Mouse (Mus musculus) stomach, embryonic 16.5 days (tissue): ENCODE results near the gene 4921524J17Rik. TPM values are rescaled to one million over a fixed set of nuclear protein-coding genes. Genes with fewer than 3 reads are reported as not detected.

Experiments
- ATAC-seq: fragments of 200-750 bp; cut with Nextera tagmentation; 2 replicates; pipeline ENCODE4 v1.8.0; 2017; ENCODE audit warnings: moderate number of reproducible peaks, moderate TSS enrichment; ENCODE audit not compliant: insufficient read depth, low FRiP score
- H3K27ac ChIP-seq: fragments of 300-500 bp; sonication (generic); 2 replicates; pipeline ENCODE4 v1.5.1; 2014; ENCODE audit warnings: low read length
- H3K27me3 ChIP-seq: fragments of 300-500 bp; sonication (generic); 2 replicates; pipeline ENCODE4 v1.6.1; 2014; ENCODE audit warnings: low read length, control low read depth, mixed read lengths; ENCODE audit not compliant: control insufficient read depth, insufficient read depth
- H3K36me3 ChIP-seq: fragments of 300-500 bp; sonication (generic); 2 replicates; pipeline ENCODE4 v1.6.1; 2014; ENCODE audit warnings: low read length; ENCODE audit not compliant: control insufficient read depth, insufficient read depth
- H3K4me1 ChIP-seq: fragments of 300-500 bp; sonication (generic); 2 replicates; pipeline ENCODE4 v1.6.1; 2014; ENCODE audit warnings: low read length, control low read depth, mixed read lengths; ENCODE audit not compliant: control insufficient read depth, insufficient read depth
- H3K4me2 ChIP-seq: fragments of 300-500 bp; sonication (generic); 2 replicates; pipeline ENCODE4 v1.6.1; 2014; ENCODE audit warnings: low read depth, low read length, mixed read lengths
- H3K4me3 ChIP-seq: fragments of 300-500 bp; sonication (generic); replicated peaks from 2 replicates; pipeline ENCODE4 v1.5.1; 2014; ENCODE audit warnings: mild to moderate bottlenecking, low read length
- H3K9ac ChIP-seq: fragments of 300-500 bp; sonication (generic); 2 replicates; pipeline ENCODE4 v1.6.1; 2014; ENCODE audit warnings: low read length
- H3K9me3 ChIP-seq: fragments of 300-500 bp; sonication (generic); replicated peaks from 2 replicates; pipeline ENCODE4 v1.6.1; 2016; ENCODE audit warnings: low read length, control low read depth; ENCODE audit not compliant: control insufficient read depth
- WGBS: fragments of 180-500 bp; shearing (Covaris S2); extraction: QIAGEN DNeasy Blood & Tissue Kit; methylation state at CpG from one replicate; pipeline ENCODE4 v1.1.7; 2014; 5-methylcytosine and 5-hydroxymethylcytosine counted together
- polyA plus RNA-seq: library from polyadenylated mRNA; unstranded; fragments of >200 nt; fragmentation: Nextera tagmentation; extraction: Ambion mirVana; gene quantifications from 2 replicates; pipeline ENCODE4 v1.2.1, GENCODE M21; 2015

4921524J17Rik gene
- polyA plus RNA-seq, 1 experiment from 2014 or later: 41.0 TPM

DNA sequence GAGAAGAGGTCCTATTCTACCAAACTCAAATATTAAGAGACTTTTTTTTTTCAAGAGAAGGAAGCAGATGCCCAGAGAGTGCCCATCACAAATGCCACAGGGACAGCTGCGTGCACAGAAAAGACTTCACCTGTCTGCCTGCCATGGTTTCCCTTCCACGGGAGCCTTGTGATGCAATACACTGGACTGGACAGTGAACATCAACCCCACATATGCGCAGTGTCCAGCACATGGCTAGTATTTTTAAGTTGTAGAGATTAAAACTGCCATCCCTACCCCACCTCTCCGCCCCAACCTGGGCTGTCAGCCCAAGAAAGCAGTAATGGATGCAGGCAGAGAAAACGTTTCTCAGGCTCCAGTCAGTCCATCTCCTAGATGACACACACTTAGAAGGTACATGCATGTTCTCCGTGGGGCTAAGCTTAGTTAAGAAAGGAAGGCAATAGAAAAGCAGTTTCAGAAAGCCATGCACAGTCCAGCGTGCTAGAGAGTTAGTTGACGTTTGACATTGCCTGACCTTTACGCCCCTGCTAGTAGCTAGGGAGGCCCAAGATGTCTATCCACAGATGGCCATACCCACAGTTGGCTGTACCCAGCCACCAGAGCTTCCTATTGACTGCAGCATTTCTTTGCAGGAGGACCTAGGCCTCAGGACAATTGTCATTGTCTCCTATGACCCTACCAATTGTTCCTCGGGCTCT lies 52.4 kb downstream of the 4921524J17Rik start:
- 67% methylated on average over 10 of the region's 10 CpGs for WGBS
- Histone ChIP-seq H3K4me2 (no peak overlapping the region; the same call in 1 of the 2 replicates), H3K27me3 (no peaks in the 10 kb centered on the region), H3K9ac (no peak overlapping the region; the same call in 1 of the 2 replicates), H3K36me3 (no peaks in the 10 kb centered on the region), H3K4me3 (no peak overlapping the region), H3K9me3 (no peaks in the 10 kb centered on the region), H3K27ac (peak overlapping the region; percentile 31; the same call in 1 of the 2 replicates), H3K4me1 (peaks cover 34% of the 10 kb centered on the region; the same call in 1 of the 2 replicates)
- ATAC-seq: no peak

DNA sequence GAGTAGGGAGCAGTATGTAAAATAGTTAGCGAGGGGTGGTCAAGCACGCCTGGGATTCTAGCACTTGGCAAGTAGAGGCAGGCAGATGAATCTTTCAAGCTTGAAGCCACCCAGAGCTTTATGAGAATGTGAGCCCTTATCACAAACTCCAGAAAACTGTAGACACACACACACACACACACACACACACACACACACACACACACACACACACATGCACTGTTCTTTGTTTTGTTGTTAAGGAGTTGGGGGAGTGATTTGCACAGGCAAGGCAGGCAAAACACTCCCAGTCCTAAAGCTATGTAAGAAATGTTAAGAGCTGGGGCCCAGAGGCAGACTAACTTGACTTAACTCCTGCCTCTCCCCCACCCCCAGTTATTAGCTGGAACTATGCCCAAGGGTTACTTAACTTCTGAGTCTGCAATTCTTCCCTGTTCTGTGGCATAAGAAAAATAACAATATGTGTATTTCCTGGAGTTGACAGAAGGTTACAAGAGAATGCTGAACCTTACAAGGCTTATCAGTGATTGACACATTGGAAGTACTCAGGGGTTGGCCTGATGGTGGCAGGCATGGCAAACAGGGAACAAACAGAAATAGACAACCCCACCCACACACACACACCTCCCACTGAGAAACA lies 53.4 kb downstream of the 4921524J17Rik start:
- no peak overlapping the region for H3K9ac ChIP-seq
- peaks cover 34% of the 10 kb centered on the region; the same call in 1 of the 2 replicates for H3K4me1 ChIP-seq
- peak; percentile 85 for ATAC-seq
- H3K9me3 ChIP-seq: no peaks in the 10 kb centered on the region
- WGBS: 5% methylated on average over 2 of the region's 2 CpGs
- no peak overlapping the region for H3K4me3 ChIP-seq
- H3K27me3 ChIP-seq: no peaks in the 10 kb centered on the region
- H3K36me3 ChIP-seq: no peaks in the 10 kb centered on the region
- no peak overlapping the region for H3K4me2 ChIP-seq
- H3K27ac ChIP-seq: peak overlapping the region; percentile 31

DNA sequence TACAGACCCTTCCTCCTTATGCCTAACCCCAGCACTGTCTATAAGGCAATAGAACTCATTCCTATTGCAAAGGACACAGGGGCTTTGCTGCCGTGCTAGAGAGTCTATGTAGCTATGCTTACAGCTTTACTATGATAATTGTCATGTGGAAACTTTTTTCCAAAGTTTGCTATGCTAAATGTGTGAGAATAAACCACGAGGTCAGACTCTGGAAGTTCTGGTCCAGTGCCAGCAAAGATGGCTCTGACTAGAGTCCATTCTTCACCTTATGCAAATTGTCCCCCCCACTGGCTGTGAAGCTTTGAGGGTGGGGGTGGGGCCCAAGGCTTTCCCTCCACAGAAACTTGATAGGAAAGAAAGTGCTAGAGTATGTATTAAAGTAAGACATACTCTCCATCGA lies 56.1 kb downstream of the 4921524J17Rik start:
- no peaks in the 10 kb centered on the region for H3K27me3 ChIP-seq
- peaks cover 35% of the 10 kb centered on the region for H3K4me1 ChIP-seq
- no peak overlapping the region for H3K4me3 ChIP-seq
- H3K9ac ChIP-seq: no peak overlapping the region
- H3K4me2 ChIP-seq: no peak overlapping the region
- H3K36me3 ChIP-seq: no peaks in the 10 kb centered on the region
- no peak overlapping the region for H3K27ac ChIP-seq
- 47% methylated on average over 3 of the region's 3 CpGs for WGBS
- no peaks in the 10 kb centered on the region for H3K9me3 ChIP-seq
- ATAC-seq: no peak

DNA sequence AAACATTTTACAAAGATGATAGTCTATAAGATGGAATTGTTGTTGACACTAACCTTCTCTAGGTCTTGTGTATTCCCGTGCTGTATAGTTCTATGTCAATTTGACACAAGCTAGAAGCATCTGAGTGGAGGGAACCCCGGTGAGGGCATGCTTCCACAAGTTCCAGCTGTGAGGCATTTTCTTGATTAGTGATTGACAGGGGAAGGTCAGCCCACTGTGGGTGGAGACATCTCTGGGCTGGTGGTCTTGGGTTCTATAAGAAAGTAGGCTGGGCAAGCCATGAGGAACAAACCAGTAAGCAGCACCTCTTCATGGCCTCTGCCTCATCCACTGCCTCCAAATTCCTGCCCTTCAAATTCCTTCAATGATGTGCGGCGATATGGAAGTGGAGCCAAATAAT lies 58.3 kb downstream of the 4921524J17Rik start:
- no peak overlapping the region for H3K4me3 ChIP-seq
- no peaks in the 10 kb centered on the region for H3K9me3 ChIP-seq
- H3K9ac ChIP-seq: no peak overlapping the region
- no peak for ATAC-seq
- H3K4me1 ChIP-seq: peaks cover 15% of the 10 kb centered on the region
- 35% methylated on average over 4 of the region's 4 CpGs for WGBS
- no peak overlapping the region for H3K27ac ChIP-seq
- H3K4me2 ChIP-seq: no peak overlapping the region
- H3K27me3 ChIP-seq: no peaks in the 10 kb centered on the region
- H3K36me3 ChIP-seq: no peaks in the 10 kb centered on the region

DNA sequence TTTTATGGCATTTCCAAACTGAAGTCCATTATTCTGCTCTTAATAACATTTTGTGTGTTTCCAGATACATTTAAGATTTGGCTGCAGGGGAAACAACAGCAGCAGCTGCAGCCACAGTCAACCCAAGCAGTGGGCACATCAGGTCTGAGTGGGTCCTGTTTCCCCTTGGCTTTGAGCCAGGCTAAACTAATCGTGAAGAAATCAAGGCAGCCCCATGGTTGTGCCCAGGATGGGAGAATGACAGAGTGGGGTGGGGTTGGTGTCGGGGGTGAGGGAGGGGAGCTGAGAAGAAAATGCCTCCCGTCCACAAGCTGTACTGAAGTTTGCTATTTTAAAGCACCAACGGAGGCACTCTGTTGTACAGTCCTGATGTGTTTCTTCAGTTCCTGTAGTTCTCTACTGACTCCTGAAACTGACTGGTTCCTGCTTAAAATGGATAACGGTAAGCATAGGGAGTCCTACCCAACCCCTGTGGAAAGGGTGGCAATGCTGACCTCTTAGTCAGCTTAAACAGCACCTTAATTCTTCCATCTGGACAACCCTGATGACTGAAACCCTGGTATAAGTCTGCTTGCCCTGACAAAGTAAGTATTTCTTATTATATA lies 59.1 kb downstream of the 4921524J17Rik start:
- Histone ChIP-seq H3K9ac (no peak overlapping the region), H3K4me1 (peaks cover 8% of the 10 kb centered on the region), H3K27me3 (no peaks in the 10 kb centered on the region), H3K27ac (no peak overlapping the region), H3K9me3 (no peaks in the 10 kb centered on the region), H3K4me3 (no peak overlapping the region), H3K36me3 (no peaks in the 10 kb centered on the region), H3K4me2 (no peak overlapping the region)
- WGBS: 46% methylated on average over 5 of the region's 5 CpGs
- ATAC-seq: 0 out of 2 replicates have a peak, but pooled peaks have one; percentile 21

DNA sequence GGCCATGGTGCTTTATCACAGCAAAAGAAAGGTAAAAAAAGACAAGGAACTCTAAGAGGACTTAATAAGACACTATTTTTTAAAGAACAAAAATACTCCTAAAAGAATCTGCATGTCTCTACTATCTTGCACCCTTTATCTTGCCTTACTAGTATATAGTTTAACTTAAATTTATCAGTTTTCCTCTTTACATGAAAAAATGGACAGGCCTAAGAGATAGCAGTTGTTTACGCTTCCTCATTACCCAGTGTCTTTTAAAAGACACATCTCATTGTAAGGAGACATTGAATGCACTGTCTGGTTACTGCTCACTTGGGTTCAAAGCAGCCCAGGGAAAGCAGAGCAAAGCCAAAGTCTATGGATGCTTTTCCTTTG lies 60.2 kb downstream of the 4921524J17Rik start:
- Histone ChIP-seq H3K4me2 (no peak overlapping the region), H3K27me3 (no peaks in the 10 kb centered on the region), H3K9me3 (no peaks in the 10 kb centered on the region), H3K4me1 (peaks cover 6% of the 10 kb centered on the region), H3K9ac (no peak overlapping the region), H3K4me3 (no peak overlapping the region), H3K36me3 (no peaks in the 10 kb centered on the region), H3K27ac (no peak overlapping the region)
- no peak for ATAC-seq
- 87% methylated on average over 1 of the region's 1 CpGs for WGBS

DNA sequence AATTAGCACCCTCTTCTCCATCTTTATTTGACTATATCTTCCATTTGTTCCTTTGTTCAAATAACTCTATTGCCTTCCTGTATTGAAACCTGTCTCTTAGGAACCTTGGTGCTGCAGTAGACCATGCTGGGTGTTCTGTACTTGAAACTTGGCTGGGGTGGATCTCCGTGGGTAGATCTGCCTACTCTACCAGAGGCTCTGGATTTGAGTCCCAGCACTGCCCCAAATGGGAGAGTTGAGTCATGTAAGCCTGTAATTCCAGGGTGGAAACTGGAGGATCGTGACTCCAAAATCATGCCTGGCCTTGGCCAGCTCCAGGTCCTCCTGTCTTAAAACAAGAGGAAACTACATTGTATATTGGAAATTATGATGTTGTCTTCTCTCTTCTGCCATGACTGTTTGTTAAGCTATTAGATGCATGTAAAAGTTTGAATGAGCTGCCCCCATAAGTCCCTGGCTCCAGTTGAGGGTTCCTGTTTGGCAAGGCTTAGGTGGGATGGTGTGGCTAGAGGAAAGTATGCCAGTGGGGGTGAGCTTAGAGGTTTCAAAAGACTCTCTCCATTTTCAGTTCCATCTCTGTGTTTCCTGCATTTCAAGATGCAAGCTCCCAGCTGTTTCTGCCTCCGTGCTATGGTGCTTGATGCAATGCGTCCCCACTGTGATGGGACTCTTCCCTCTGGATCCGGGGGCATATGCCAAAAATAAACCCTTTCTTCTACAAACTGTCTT lies 60.7 kb downstream of the 4921524J17Rik start:
- Histone ChIP-seq H3K9ac (no peak overlapping the region), H3K27me3 (no peaks in the 10 kb centered on the region), H3K4me2 (no peak overlapping the region), H3K36me3 (no peaks in the 10 kb centered on the region), H3K27ac (no peak overlapping the region), H3K9me3 (no peaks in the 10 kb centered on the region), H3K4me3 (no peak overlapping the region), H3K4me1 (peaks cover 6% of the 10 kb centered on the region)
- WGBS: 72% methylated on average over 5 of the region's 5 CpGs
- no peak for ATAC-seq

DNA sequence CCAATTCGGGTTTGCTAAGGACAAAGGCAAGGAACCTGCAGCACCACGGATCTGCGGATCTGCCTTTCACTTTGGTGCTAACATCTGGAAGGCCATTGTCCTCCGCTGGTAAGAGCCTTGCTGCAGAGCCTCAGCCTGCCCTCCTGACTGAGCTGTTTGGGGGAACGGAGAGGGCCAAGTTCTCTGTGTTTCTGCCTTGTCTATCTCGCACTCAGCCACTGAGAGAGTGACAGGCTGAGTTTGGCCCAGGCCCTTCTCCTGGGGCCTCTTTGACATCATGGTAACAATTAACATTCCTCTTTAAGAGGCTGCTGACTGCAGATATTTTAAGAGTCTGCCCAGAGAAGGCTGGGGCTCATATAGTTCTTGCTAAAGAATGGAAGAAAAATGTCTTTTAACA lies 67.5 kb downstream of the 4921524J17Rik start:
- Histone ChIP-seq H3K4me2 (no peak overlapping the region), H3K4me3 (no peak overlapping the region), H3K27ac (no peak overlapping the region), H3K4me1 (no peaks in the 10 kb centered on the region), H3K9me3 (no peaks in the 10 kb centered on the region), H3K9ac (no peak overlapping the region), H3K27me3 (no peaks in the 10 kb centered on the region), H3K36me3 (no peaks in the 10 kb centered on the region)
- ATAC-seq: no peak
- 48% methylated on average over 6 of the region's 6 CpGs for WGBS

DNA sequence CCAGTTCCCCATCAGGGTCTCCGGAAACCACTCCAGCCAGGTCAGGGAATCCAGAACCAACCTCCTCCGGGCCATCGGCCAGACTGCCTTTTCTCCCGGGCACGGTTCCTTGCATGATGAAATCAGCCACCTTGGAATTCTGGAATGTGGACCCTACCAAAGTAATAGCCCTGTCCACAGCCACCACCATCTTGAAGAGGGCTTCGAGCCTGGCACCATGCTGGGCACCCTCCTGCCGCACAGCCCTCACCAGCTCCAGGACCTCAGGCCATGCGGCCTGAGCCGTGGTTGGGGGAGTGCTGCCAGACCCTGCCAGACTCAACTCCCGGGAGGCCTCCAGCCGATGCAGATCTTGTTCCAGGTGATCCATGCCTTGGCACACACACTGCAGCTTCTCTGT lies 68.0 kb downstream of the 4921524J17Rik start:
- no peak for ATAC-seq
- no peak overlapping the region for H3K27ac ChIP-seq
- 80% methylated on average over 11 of the region's 11 CpGs for WGBS

More for the DNA sequence above, 68.0 kb downstream of the 4921524J17Rik start:
- Histone ChIP-seq H3K9me3 (no peaks in the 10 kb centered on the region), H3K9ac (no peak overlapping the region), H3K4me1 (no peaks in the 10 kb centered on the region), H3K4me3 (no peak overlapping the region), H3K27me3 (no peaks in the 10 kb centered on the region), H3K4me2 (no peak overlapping the region; the same call in 1 of the 2 replicates), H3K36me3 (no peaks in the 10 kb centered on the region)
